Mouse (Mus musculus): ENCODE data around the gene Vmn2r77. TPM values are rescaled to one million over a fixed set of nuclear protein-coding genes. Genes with fewer than 3 reads are reported as not detected.
"Not testable (repeated sequence)": the region's sequence is repeated elsewhere in the genome, so short reads cannot be mapped to it uniquely, and the experiment has no call there.

The Vmn2r77 gene
- polyA plus RNA-seq (2015; fragmentation: Nextera tagmentation; extraction: Ambion mirVana): not detected in 2 replicates

DNA sequence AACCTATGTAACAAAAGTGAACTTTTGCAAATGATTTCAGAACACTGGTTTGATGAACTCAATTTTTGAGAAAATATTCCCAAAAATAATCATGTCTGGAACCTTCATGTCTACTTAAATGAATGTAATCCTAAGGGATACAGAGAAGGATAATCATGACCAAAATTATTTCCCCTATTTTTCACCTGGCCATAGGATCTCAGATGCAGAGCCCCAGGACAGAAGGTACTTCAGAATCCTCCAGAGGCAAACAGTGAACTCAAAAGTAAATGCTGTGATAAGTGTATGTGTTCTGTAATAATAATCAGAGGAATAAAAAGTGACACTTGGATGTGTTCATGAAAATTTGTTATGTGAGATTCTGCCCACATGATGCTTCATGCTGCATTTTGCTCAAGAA, at the start of gene Vmn2r77:
Vmn2r77 (plus strand) TSS at position 301 of the 400 bp plus-strand sequence.
- no peak for ATAC-seq (replicated peaks)
- Histone ChIP-seq H3K9me3 (no peaks in the 10 kb centered on the region), H3K36me3 (no peaks in the 10 kb centered on the region), H3K4me3 (no peak within 1 kb of the TSS), H3K4me2 (replicated peaks) (no peak within 1 kb of the TSS), H3K27ac (replicated peaks) (no peak within 1 kb of the TSS), H3K4me1 (no peaks in the 10 kb centered on the region), H3K27me3 (no peaks in the 10 kb centered on the region), H3K9ac (replicated peaks) (no peak within 1 kb of the TSS)

DNA sequence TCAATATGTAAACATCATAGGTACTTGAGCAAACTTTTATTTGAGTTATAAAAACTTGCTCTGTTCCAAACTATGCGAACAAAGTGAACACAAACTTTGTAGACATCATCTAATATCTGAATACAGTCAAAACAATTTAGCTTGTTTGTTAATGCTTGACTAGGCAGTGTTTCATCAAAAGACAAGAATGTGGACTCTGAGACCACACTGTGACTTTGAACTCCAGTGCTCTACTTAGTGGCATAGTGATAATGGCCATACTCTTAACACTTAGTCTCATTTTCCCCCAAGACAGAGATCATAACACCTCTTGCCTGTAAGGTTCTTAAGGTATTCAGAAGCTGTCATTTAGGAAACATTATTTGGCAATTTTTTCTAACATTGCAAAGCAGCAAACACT, 34.1 kb upstream of the Vmn2r77 start:
- Histone ChIP-seq H3K27me3 (no peaks in the 10 kb centered on the region), H3K4me2 (replicated peaks) (no peak overlapping the region), H3K4me3 (no peak overlapping the region), H3K27ac (replicated peaks) (no peak overlapping the region), H3K9ac (replicated peaks) (no peak overlapping the region), H3K9me3 (no peaks in the 10 kb centered on the region), H3K4me1 (no peaks in the 10 kb centered on the region), H3K36me3 (no peaks in the 10 kb centered on the region)
- no peak for ATAC-seq (replicated peaks)
- 84% methylated on average over 1 of the region's 1 CpGs for WGBS

DNA sequence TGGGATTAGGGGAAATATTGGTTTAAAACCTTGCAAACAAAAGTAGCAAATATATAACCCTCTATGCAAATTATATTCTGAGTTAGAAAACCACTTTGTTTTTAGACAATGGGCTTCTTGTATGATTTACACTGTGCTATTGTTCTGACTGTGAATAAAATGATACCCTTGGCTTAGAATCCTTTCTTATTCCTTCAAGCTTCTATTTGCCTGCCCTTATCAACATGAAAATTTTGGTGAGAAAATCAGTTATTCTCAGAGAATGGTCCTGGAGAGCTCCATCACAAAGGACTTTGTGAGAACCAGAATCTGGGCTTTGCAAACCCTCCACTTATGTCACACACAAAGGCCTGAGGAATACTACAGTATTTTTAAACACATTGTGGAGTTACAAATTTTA, 30.2 kb upstream of the Vmn2r77 start:
- Histone ChIP-seq H3K4me2 (replicated peaks) (no peak overlapping the region), H3K9me3 (no peaks in the 10 kb centered on the region), H3K4me3 (no peak overlapping the region), H3K9ac (replicated peaks) (no peak overlapping the region), H3K27me3 (no peaks in the 10 kb centered on the region), H3K27ac (replicated peaks) (no peak overlapping the region), H3K36me3 (no peaks in the 10 kb centered on the region), H3K4me1 (no peaks in the 10 kb centered on the region)
- no peak for ATAC-seq (replicated peaks)

DNA sequence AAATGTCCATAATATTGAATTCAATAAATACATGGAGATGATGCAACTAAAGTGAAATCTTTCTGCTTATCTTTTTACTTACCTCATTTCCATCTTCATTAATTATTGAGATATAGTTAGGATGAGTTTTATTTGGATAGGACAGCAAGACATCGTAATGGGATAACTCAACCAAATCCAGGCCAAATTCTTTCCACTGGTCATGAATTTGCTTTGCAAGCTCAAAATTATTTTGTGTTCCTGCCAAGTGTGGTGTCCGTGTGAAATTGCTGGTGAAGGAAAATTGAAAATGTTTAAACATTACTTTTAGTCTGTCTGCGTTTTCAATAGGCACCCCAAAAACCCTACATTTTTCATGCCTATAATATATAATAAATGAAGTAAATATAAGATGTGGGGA, 23.2 kb upstream of the Vmn2r77 start:
- Histone ChIP-seq H3K36me3 (no peaks in the 10 kb centered on the region), H3K4me2 (replicated peaks) (no peak overlapping the region), H3K27me3 (no peaks in the 10 kb centered on the region), H3K4me1 (peaks cover 6% of the 10 kb centered on the region; the same call in 1 of the 2 replicates), H3K4me3 (no peak overlapping the region), H3K27ac (replicated peaks) (no peak overlapping the region), H3K9ac (replicated peaks) (no peak overlapping the region), H3K9me3 (no peaks in the 10 kb centered on the region)
- ATAC-seq (replicated peaks): no peak
- 96% methylated on average over 3 of the region's 3 CpGs for WGBS

DNA sequence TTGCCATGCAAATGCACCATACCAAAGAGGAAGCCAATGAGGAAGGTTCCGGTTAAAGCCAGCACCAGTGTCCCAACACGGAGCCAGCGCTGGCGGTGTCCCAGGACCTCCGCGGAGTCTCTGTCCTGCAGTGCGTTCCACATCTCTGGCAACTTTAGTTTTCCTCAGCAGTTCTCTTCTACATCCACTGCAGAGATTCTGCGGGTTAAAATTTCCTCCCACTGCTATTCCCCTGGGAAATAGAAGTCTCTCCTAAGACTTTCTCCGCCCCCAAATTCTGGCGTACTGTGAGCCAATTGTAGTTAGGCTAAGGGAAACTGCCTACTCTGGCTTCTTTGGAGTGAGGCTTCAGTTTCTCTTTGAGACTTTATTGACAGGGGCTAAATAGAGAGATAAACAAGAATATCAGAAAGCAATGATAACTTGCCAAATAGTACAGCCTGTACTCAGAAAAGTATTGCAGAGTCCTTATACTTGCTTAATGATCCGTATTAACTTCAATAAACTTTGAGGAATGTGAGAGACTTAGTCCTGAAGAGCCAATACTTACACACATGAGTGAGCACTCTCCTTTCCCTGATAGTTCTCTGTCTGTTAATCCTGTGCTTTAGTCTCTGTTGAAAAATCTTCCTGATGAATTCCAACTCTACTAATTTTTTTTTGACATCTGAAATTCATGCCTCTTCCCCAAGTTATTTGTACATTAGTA, 19.1 kb upstream of the Vmn2r77 start, which contains the start of gene Folh1:
Folh1 (minus strand) TSS at position 327 of the 709 bp plus-strand sequence.
- Histone ChIP-seq H3K27me3 (no peaks in the 10 kb centered on the region), H3K4me3 (peak within 1 kb of the TSS; percentile 18), H3K9me3 (no peaks in the 10 kb centered on the region), H3K4me1 (peaks cover 6% of the 10 kb centered on the region; the same call in 1 of the 2 replicates), H3K36me3 (no peaks in the 10 kb centered on the region), H3K4me2 (replicated peaks) (peak within 1 kb of the TSS; percentile 45), H3K9ac (replicated peaks) (0 out of 2 replicates have a peak within 1 kb of the TSS, but pooled peaks have one; percentile 6), H3K27ac (replicated peaks) (no peak within 1 kb of the TSS)
- peak; percentile 82 for ATAC-seq (replicated peaks)
- 4% methylated on average over 11 of the region's 11 CpGs for WGBS

DNA sequence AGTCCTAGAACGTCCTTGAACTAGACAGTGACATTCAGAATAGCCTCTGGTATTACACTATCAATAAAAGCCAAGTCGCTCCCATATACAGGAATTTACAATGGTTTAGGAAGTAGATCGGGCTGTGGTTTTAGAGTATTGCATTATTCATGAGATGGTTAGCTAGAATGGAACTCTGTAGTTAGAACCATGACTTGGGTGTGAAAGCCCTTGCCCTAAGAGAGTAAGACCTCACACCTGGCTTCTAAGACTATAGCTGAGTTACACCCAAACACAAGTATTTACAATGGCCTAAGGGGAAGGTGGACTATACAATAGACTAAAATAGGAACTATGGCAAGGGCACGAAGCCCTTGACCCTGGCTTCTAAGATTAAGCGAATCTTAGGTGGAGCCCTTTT, 20.4 kb downstream of the Vmn2r77 start:
- not testable (repeated sequence) for H3K9ac ChIP-seq (replicated peaks); H3K27ac ChIP-seq (replicated peaks); H3K4me1 ChIP-seq; H3K9me3 ChIP-seq; H3K4me2 ChIP-seq (replicated peaks); H3K4me3 ChIP-seq; ATAC-seq (replicated peaks); H3K36me3 ChIP-seq; H3K27me3 ChIP-seq
- 96% methylated on average over 5 of the region's 5 CpGs for WGBS

DNA sequence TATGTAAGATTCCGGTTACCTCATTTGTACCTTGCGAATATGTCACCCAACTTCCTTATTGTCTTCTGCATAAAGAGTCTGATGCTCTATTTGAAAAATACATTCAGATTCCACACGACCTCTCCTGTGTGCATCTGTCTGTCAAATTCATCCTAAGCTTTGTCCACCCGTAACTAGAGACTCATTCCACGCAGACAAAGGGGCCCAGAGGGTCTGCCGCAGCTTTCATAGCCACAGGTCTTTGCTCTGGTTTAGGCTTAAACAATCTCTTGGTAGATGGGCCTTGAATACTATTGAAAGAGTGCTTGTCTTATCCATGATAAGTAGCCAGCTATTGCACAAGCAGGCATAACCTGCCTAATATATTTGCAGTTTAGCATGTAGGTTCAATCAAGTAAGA, 20.9 kb downstream of the Vmn2r77 start:
- H3K9ac ChIP-seq (replicated peaks); H3K4me2 ChIP-seq (replicated peaks); H3K9me3 ChIP-seq; H3K27me3 ChIP-seq; ATAC-seq (replicated peaks); H3K27ac ChIP-seq (replicated peaks); H3K4me3 ChIP-seq; H3K36me3 ChIP-seq; H3K4me1 ChIP-seq: not testable (repeated sequence)
- WGBS: 84% methylated on average over 6 of the region's 6 CpGs

DNA sequence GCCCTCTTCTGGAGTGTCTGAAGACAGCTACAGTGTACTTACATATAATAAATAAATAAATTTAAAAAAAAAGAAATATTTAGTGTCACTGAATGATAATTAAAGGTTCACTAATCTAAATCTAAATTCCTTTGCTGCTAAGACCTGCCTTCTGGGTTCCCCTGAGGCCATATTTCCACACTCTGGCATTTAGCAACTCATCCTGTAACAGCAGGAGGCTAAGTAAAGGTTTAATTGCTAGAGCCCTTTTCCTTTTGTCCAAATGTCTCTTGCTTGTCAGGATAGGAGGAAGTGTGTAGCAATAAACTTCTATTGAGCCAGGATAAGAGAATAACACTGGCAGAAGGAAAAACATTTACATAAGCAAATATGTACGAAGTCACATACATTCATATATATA, 21.6 kb downstream of the Vmn2r77 start:
- no peak overlapping the region for H3K4me3 ChIP-seq
- H3K9me3 ChIP-seq: no peaks in the 10 kb centered on the region
- H3K9ac ChIP-seq (replicated peaks): no peak overlapping the region
- no peak overlapping the region for H3K4me2 ChIP-seq (replicated peaks)
- no peaks in the 10 kb centered on the region for H3K36me3 ChIP-seq
- H3K4me1 ChIP-seq: no peaks in the 10 kb centered on the region
- no peak for ATAC-seq (replicated peaks)
- no peak overlapping the region for H3K27ac ChIP-seq (replicated peaks)
- 76% methylated on average over 1 of the region's 1 CpGs for WGBS
- no peaks in the 10 kb centered on the region for H3K27me3 ChIP-seq

Other genes starting within 250 kb of the Vmn2r77 start
- gene Olfr295, start 211.2 kb upstream of the Vmn2r77 start, polyA plus RNA-seq (2015; fragmentation: Nextera tagmentation; extraction: Ambion mirVana): not detected in 2 replicates
- gene Olfr294, start 178.4 kb upstream of the Vmn2r77 start, polyA plus RNA-seq (2015; fragmentation: Nextera tagmentation; extraction: Ambion mirVana): not detected in 2 replicates
- not detected in 2 replicates for gene Olfr293, start 146.0 kb upstream of the Vmn2r77 start, polyA plus RNA-seq (2015; fragmentation: Nextera tagmentation; extraction: Ambion mirVana)
- gene Olfr292, start 106.7 kb upstream of the Vmn2r77 start, polyA plus RNA-seq (2015; fragmentation: Nextera tagmentation; extraction: Ambion mirVana): not detected in 2 replicates
- gene Folh1, start 19.1 kb upstream of the Vmn2r77 start, polyA plus RNA-seq (2015; fragmentation: Nextera tagmentation; extraction: Ambion mirVana): 0.37 and 0.47 TPM in 2 replicates
- gene Vmn2r78, start 120.1 kb downstream of the Vmn2r77 start, polyA plus RNA-seq (2015; fragmentation: Nextera tagmentation; extraction: Ambion mirVana): not detected in 2 replicates
- gene Vmn2r79, start 201.1 kb downstream of the Vmn2r77 start, polyA plus RNA-seq (2015; fragmentation: Nextera tagmentation; extraction: Ambion mirVana): not detected in 2 replicates